Mouse (Mus musculus) testis, postnatal 14 days (tissue): Measurements from ENCODE around the gene Zfp113.
A peak's percentile ranks its signal among the peaks of the same experiment; 100 is the strongest.
"Not testable (repeated sequence)": the region's sequence is repeated elsewhere in the genome, so short reads cannot be mapped to it uniquely, and the experiment has no call there.

Experiments used
- DNase-seq: peaks from one replicate; pipeline ENCODE4 v3.0.0; 2021; ENCODE audit warnings: low spot score

Gene Zfp113

DNA sequence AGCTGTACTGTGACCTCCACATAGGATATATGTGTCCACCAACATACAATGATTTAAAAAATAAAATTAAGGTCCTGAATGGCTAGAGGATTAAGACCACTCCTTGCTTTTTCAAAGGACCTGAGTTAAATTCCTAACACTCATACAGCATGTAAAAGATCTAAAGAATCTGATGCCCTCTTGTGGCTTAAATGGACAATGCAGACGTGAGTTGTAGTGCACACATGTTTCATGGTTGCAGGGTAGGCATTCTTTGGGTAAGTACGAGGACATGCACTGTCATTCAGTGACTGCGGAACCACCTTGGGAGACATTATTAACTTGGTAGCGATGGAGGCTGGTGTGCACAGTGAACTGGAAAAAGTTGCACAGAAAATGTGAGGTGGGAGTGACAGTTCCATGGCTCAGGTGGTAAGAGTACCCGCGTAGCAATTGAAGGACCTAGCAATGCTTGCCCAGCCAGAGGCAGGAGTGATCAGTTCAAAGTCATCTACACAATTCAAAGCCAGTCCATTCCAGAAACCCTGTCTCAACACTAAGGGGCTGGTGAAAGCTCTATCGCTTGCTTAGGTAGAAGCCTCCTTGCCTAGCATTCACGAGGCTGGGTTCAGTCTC lies 17.5 kb downstream of the Zfp113 start:
- no peak for DNase-seq

DNA sequence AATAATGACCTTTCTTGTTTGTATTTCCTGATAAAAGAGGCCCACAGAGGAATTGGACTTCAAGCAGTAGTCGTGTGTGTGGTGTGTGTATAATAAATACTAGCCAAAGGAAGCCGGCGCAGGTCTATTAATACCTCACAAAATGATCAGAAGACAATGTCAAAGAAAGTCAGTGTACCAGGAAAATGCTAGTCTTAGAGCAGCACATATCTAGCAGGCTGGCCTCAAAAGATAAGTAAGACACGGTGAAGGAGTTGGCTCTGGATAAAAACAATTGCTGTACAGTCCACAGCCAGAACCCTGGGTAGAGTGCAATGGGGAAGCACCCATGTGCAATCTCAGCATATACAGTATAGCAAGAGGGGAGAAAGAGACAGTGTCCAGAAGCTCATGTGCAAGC lies 18.3 kb downstream of the Zfp113 start:
- DNase-seq = no peak

DNA sequence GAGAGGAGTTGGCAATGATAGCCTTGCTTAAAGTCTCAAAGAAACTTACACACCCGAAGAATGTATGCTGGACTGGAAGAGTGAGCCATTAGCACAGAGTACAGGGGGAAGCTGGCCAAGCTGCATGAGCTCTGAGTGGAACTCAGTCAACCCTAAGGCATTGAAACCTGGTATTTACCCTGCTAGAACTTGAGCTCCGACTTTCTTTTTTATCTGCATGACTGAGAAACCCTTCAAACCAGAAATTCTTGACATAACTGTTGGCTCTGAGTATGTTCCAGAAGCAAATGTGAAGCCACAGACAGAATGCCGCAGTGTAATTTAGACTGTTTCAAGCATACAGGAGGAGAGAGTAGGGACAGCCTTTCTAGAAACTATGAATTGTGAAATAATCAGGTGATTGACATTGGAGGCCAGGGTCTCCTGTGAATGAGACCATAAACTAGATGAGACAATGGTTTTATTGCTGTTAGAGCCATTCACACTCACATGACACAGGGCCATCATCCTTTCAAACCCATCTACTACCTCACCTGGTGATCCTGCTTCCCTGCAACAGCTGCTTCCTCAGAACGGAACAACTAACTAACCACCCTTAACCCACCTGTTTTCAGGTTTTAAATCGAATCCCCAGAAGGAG lies 23.0 kb downstream of the Zfp113 start:
- no peak for DNase-seq

DNA sequence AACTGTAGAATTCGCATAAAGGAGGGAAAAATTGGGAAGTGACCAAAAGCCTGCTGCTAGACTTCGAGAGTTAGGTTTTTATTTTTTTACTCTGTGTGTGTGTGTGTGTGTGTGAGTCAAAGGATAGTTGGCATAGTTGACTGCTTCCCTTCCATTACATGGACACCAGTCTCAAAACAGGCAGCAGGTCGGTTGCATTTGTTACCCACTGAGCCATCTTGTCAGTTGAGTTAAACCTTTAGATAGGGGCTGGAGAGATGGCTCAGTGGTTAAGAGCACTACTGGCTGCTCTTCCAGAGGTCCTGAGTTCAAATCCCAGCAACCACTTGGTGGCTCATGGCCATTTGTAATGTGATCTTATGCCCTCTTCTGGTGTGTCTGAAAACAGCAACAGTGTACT lies 37.5 kb downstream of the Zfp113 start:
- DNase-seq = no peak

DNA sequence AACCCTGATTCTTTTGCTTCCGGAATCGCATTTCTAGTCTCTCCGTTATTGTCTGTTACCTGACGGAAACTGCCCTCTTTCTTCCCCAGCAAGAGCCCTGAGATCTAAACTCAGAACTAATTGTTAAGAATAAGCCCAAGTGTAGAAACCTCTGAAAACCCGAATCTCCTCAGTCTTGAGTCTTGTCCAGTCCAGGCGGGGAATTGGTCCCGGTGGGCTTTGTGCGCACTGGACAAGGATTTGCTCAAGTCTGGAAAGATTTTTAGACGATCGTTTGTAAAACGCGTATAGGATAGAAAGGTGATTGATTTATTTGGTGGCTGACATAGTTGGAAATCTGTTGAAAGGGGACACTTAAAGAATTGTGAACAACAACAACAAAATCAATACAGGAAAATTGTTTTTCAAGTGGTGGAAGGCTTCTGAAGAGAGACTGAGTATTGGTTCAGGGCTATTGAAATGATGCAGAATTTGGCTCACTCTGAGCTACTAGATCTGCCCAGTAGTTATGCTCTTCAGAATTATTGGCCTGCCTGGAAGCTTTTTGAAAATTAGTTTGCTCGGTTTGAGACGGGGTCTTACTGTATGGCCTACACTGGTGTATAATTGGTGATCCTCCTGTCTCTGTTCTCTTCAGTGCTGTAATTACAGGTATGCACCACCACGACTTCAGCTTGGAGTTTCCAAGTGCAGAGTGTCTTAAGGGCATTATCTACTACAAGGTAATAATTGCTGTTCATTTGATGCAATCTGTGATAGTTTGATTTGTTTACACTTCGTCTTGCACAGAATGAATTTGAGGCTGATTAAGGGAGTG lies 38.1 kb downstream of the Zfp113 start:
- no peak for DNase-seq

DNA sequence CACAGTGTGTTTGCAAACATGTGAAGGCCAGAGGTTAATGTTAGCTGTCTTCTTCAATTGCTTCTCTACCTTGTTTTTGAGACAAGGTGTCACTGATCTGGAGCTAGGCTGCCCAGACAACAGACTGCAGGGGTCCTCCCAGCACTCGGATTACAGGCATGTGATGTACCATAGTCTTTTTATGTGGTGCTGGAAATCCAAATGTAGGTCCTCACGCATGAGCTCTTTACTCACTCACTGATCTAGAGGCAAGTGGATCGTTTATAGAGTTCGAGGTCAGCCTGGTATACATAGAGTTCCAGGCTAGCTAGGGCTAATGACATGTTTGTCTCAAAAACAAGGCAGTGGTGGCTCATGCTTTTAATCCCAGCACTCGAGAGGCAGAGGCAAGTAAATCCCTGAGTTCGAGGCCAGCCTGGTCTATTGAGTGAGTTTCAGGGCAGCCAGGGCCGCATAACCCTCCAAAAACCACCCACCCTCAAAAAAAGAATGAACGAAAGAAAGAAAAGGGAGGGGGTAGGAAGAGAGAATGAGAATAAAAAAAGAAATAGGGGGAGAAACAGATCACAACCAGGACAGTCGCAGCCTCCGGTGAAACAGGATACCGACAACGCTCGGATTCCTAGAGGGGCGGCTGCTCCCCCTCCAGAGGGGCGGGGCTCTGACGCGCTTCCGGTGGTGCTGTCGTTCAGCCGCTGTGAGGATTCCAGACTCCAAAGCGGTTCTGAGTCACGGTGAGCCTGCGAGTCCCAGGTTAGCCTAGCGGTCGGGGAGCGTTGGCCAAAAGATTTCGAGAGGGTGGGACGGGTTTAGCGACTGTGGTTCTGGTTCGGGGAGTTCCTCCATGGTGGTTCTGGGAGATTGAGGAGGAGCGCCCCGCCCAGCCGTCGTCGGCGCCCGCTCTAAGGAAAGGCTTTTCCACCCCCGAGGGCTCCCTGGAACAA lies 39.0 kb downstream of the Zfp113 start, which contains the start of gene Zscan21:
Gene Zscan21 (plus strand): TSS at position 649 of the 944 bp plus-strand sequence.
- peak; percentile 89 for DNase-seq

DNA sequence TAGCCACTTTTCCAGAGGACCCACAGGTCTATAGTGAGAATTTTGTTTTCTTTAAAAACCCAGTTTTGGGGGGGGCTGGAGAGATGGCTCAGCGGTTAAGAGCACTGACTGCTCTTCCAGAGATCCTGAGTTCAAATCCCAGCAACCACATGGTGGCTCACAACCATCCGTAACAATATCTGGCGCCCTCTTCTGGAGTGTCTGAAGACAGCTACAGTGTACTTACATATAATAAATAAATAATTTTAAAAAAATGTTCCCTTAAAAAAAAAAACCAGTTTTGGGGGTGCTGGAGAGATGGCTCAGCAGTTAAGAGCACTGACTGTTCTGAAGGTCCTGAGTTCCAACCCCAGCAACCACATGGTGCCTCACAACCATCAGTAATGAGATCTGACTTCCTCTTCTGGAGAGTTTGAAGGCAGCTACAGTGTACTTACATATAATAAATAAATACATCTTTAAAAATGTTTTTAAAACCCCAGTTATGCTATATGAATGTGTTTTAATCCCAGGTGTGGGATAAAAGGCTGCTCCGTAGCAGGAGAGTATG lies 45.6 kb downstream of the Zfp113 start:
- DNase-seq = not testable (repeated sequence)

DNA sequence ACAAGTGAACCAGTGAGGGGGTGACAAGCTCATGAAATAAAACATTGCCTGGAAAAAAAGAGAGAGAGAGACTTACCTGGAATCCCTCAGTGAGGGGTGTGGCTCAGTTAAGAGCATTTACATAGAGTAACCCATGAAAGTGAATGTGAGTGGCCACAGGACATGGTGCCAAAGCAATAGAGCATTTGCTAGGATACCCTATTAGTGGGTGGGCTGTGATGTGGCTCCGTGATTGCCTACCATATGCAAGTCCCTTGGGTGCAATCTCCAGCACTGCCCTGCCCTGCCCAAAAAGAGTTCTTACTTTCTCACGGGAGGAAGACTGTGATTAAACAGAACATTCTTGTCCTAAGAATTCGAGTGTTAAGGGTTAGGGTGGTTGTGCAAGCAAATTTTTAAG lies 48.4 kb downstream of the Zfp113 start:
- no peak for DNase-seq

DNA sequence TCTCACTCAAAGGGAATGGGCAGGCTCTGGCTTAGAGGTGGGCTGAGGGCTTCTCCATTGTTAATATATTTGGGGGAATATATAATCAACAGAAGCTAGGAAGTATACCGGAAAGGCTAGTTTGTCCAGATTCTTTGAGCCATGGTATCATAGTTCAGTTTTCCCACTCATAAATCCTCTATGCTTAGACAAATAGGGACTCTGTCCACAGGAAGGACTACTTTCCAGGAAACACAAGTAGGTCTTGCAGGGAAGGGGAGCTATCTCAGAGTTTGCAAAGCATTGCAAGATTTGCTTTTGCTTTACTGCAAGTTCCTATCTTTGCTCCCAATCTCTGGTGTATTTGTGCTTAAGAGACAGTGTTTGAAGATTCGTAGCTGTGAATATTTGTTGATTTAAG lies 50.6 kb downstream of the Zfp113 start:
- no peak for DNase-seq

DNA sequence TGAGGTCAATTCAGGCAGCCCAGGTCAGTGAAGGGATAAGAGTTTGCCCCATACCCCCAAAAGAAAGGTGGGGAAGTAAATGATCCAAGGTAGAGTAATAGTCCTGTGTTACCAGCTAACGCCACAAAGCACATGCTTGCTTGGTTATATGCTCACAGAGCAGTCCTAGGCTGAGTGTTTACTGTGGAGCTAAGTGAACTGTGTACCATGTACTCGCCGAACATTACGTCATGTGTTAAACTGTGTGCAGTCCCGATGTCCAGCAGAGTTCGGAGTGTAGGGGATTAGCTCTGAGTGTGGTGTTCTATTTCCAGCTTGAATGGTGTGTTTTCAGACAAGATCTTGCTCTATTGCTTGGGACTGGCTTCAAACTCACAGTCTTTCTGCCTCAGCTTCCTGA lies 61.1 kb downstream of the Zfp113 start:
- DNase-seq = no peak

DNA sequence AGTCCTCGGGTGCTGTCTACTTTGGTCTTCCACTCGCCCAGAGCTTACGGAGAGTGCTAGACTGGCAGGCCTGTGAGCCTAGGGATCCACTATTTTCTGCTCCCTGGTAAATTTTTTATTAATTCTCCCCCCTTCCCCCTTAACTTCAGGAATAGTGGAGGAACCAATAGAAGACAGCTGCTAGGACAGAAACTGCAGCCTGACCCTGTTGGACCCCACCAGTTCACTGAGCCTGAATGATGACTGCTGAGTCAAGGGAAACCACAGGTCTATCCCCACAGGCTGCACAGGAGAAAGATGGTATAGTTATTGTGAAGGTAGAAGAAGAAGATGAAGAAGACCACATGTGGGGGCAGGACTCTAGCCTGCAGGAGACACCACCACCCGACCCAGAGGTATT lies 62.8 kb downstream of the Zfp113 start:
- no peak for DNase-seq

DNA sequence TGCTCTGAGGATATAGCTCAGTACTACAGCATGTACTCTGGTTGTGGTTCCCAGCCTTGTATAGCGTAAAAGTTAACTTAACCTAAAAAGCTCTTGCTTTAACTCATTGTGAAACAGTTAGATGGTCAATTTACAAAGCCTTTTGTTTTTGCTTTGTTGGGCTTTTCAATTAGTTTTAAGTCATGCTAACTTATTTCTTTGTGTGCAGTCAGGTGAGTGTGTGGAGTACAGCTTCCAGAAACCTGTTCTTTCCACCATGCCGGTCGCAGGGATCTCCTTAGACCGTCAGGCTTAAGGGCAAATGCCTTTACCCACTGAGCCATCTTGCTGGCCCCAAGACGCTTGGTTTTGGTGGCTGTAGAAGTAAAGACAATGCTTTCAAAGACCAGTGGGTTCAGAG lies 64.8 kb downstream of the Zfp113 start:
- no peak for DNase-seq

DNA sequence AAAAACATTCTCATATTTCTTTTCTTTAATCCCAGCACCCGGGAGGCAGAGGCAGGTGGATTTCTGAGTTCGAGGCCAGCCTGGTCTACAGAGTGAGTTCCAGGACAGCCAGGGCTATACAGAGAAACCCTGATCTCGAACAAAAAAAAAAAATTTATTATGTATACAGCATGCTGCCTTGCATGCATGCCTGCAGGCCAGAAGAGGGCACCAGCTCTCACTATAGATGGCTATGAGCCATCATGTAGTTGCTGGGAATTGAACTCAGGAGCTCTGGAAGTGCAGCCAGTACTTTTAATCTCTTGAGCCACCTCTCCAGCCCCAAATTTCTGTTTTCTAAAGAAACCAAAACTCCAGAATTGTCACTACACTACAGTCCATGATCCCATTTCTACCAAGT lies 65.3 kb downstream of the Zfp113 start:
- no peak for DNase-seq
